Mouse (Mus musculus) lung, embryonic 15.5 days (tissue): ENCODE results near the gene Polr3h. TPM values are rescaled to one million over a fixed set of nuclear protein-coding genes. Genes with fewer than 3 reads are reported as not detected.
"Not testable (repeated sequence)": the region's sequence is repeated elsewhere in the genome, so short reads cannot be mapped to it uniquely, and the experiment has no call there.

Experiments
- ATAC-seq: fragments of 200-750 bp; cut with Nextera tagmentation; 2 replicates; pipeline ENCODE4 v1.8.0; 2017; ENCODE audit warnings: moderate number of reproducible peaks, borderline replicate concordance; ENCODE audit not compliant: low FRiP score, low TSS enrichment; ENCODE audit errors: extremely low read depth
- H3K27ac ChIP-seq: fragments of 300-500 bp; sonication (generic); 2 replicates; pipeline ENCODE4 v1.5.1; 2015; ENCODE audit warnings: moderate library complexity, mild to moderate bottlenecking, inconsistent platforms
- H3K27me3 ChIP-seq: fragments of 300-500 bp; sonication (generic); 2 replicates; pipeline ENCODE4 v1.6.1; 2015; ENCODE audit warnings: inconsistent platforms
- H3K36me3 ChIP-seq: fragments of 300-500 bp; sonication (generic); 2 replicates; pipeline ENCODE4 v1.6.1; 2015; ENCODE audit warnings: inconsistent platforms
- H3K4me1 ChIP-seq: fragments of 300-500 bp; sonication (generic); 2 replicates; pipeline ENCODE4 v1.6.1; 2015; ENCODE audit warnings: inconsistent platforms
- H3K4me2 ChIP-seq: fragments of 300-500 bp; sonication (generic); 2 replicates; pipeline ENCODE4 v1.6.1; 2015; ENCODE audit warnings: inconsistent platforms, mild to moderate bottlenecking, moderate library complexity
- H3K4me3 ChIP-seq: fragments of 300-500 bp; sonication (generic); 2 replicates; pipeline ENCODE4 v1.5.1; 2015; ENCODE audit warnings: mild to moderate bottlenecking, inconsistent platforms
- H3K9ac ChIP-seq: fragments of 300-500 bp; sonication (generic); 2 replicates; pipeline ENCODE4 v1.6.1; 2015; ENCODE audit warnings: inconsistent platforms
- H3K9me3 ChIP-seq: fragments of 300-500 bp; sonication (generic); 2 replicates; pipeline ENCODE4 v1.6.1; 2016; ENCODE audit warnings: inconsistent platforms
- WGBS: fragments of 180-500 bp; shearing (Covaris S2); methylation state at CpG from one replicate; pipeline ENCODE4 v1.1.7; 2015; 5-methylcytosine and 5-hydroxymethylcytosine counted together
- polyA plus RNA-seq: library from polyadenylated mRNA; unstranded; fragments of >200 nt; fragmentation: Nextera tagmentation; extraction: Ambion mirVana; gene quantifications from 2 replicates; pipeline ENCODE4 v1.2.1, GENCODE M21; 2015

The Polr3h gene
- polyA plus RNA-seq = 76.3 and 80.1 TPM in 2 replicates

- Histone ChIP-seq H3K27me3 (no peaks in the 10 kb centered on the region), H3K4me1 (peaks cover 25% of the 10 kb centered on the region), H3K36me3 (peaks cover 7% of the 10 kb centered on the region; the same call in 1 of the 2 replicates), H3K4me3 (peak within 1 kb of the TSS; percentile 79), H3K27ac (peak within 1 kb of the TSS; percentile 43), H3K4me2 (peak within 1 kb of the TSS; percentile 95), H3K9me3 (no peaks in the 10 kb centered on the region), H3K9ac (peak within 1 kb of the TSS; percentile 70)
- WGBS = under 1% methylated on average over 54 of the region's 54 CpGs
- ATAC-seq = peak; percentile 96
Observed at GRCm38 (mm10) chr15:81925760-81926445, at the start of gene Polr3h. Gene Polr3h, minus strand, starts transcription at chr15:81926240.

- H3K4me2 ChIP-seq, H3K4me3 ChIP-seq, ATAC-seq, H3K9me3 ChIP-seq, H3K36me3 ChIP-seq, H3K27ac ChIP-seq, H3K4me1 ChIP-seq, H3K9ac ChIP-seq, H3K27me3 ChIP-seq: not testable (repeated sequence)
- WGBS = 85% methylated on average over 8 of the region's 8 CpGs
Observed at GRCm38 (mm10) chr15:81975156-81975555, 49.1 kb upstream of the Polr3h start.

- H3K27ac ChIP-seq, H3K4me1 ChIP-seq, H3K9ac ChIP-seq, H3K4me2 ChIP-seq, H3K36me3 ChIP-seq, H3K27me3 ChIP-seq, H3K9me3 ChIP-seq, ATAC-seq, H3K4me3 ChIP-seq: not testable (repeated sequence)
- 92% methylated on average over 4 of the region's 4 CpGs for WGBS
Observed at GRCm38 (mm10) chr15:81970498-81970897, 44.5 kb upstream of the Polr3h start.

GRCm38 (mm10) chr15:81969635-81970034, 43.6 kb upstream of the Polr3h start:
- H3K36me3 ChIP-seq, H3K4me2 ChIP-seq, H3K27ac ChIP-seq, H3K9me3 ChIP-seq, ATAC-seq, H3K27me3 ChIP-seq, H3K9ac ChIP-seq, H3K4me3 ChIP-seq, H3K4me1 ChIP-seq: not testable (repeated sequence)
- WGBS = 75% methylated on average over 6 of the region's 6 CpGs

- Histone ChIP-seq H3K9ac (no peak overlapping the region), H3K27ac (no peak overlapping the region), H3K4me3 (no peak overlapping the region), H3K4me1 (no peaks in the 10 kb centered on the region), H3K9me3 (peaks cover 3% of the 10 kb centered on the region; the same call in 1 of the 2 replicates), H3K36me3 (no peaks in the 10 kb centered on the region), H3K4me2 (no peak overlapping the region), H3K27me3 (no peaks in the 10 kb centered on the region)
- ATAC-seq = no peak
- WGBS = 51% methylated on average over 7 of the region's 7 CpGs
Observed at GRCm38 (mm10) chr15:81969173-81969572, 43.1 kb upstream of the Polr3h start.

GRCm38 (mm10) chr15:81968447-81968846, 42.4 kb upstream of the Polr3h start:
- no peak overlapping the region for H3K9ac ChIP-seq
- H3K4me2 ChIP-seq = no peak overlapping the region
- no peak overlapping the region for H3K4me3 ChIP-seq
- ATAC-seq = no peak
- WGBS = 33% methylated on average over 2 of the region's 2 CpGs
- H3K36me3 ChIP-seq = no peaks in the 10 kb centered on the region
- peaks cover 3% of the 10 kb centered on the region; the same call in 1 of the 2 replicates for H3K9me3 ChIP-seq
- no peaks in the 10 kb centered on the region for H3K4me1 ChIP-seq
- H3K27ac ChIP-seq = no peak overlapping the region
- H3K27me3 ChIP-seq = no peaks in the 10 kb centered on the region

- H3K4me2 ChIP-seq = no peak overlapping the region
- no peaks in the 10 kb centered on the region for H3K4me1 ChIP-seq
- H3K27ac ChIP-seq = no peak overlapping the region
- no peak overlapping the region for H3K9ac ChIP-seq
- ATAC-seq = no peak
- no peaks in the 10 kb centered on the region for H3K9me3 ChIP-seq
- no peak overlapping the region for H3K4me3 ChIP-seq
- 88% methylated on average over 5 of the region's 5 CpGs for WGBS
- no peaks in the 10 kb centered on the region for H3K36me3 ChIP-seq
- no peaks in the 10 kb centered on the region for H3K27me3 ChIP-seq
Observed at GRCm38 (mm10) chr15:81967821-81968220, 41.8 kb upstream of the Polr3h start.

GRCm38 (mm10) chr15:81966062-81966829, 40.2 kb upstream of the Polr3h start:
- H3K27ac ChIP-seq = no peak overlapping the region
- no peak overlapping the region for H3K9ac ChIP-seq
- no peaks in the 10 kb centered on the region for H3K36me3 ChIP-seq
- H3K27me3 ChIP-seq = no peaks in the 10 kb centered on the region
- H3K4me2 ChIP-seq = no peak overlapping the region
- ATAC-seq = no peak
- 54% methylated on average over 12 of the region's 14 CpGs for WGBS
- no peak overlapping the region for H3K4me3 ChIP-seq
- H3K4me1 ChIP-seq = no peaks in the 10 kb centered on the region
- H3K9me3 ChIP-seq = no peaks in the 10 kb centered on the region

- H3K36me3 ChIP-seq = no peaks in the 10 kb centered on the region
- H3K4me3 ChIP-seq = no peak overlapping the region
- H3K4me1 ChIP-seq = 0 out of 2 replicates have a peak, but pooled peaks cover 4% of the 10 kb centered on the region
- H3K27ac ChIP-seq = no peak overlapping the region
- no peak overlapping the region for H3K4me2 ChIP-seq
- 58% methylated on average over 4 of the region's 4 CpGs for WGBS
- H3K9me3 ChIP-seq = no peaks in the 10 kb centered on the region
- no peak overlapping the region for H3K9ac ChIP-seq
- no peak for ATAC-seq
- H3K27me3 ChIP-seq = no peaks in the 10 kb centered on the region
Observed at GRCm38 (mm10) chr15:81964980-81965545, 39.0 kb upstream of the Polr3h start.

- Histone ChIP-seq H3K9ac (no peak overlapping the region), H3K9me3 (no peaks in the 10 kb centered on the region), H3K4me2 (no peak overlapping the region), H3K4me3 (no peak overlapping the region), H3K4me1 (0 out of 2 replicates have a peak, but pooled peaks cover 4% of the 10 kb centered on the region), H3K36me3 (no peaks in the 10 kb centered on the region), H3K27ac (no peak overlapping the region), H3K27me3 (no peaks in the 10 kb centered on the region)
- 11% methylated on average over 1 of the region's 1 CpGs for WGBS
- no peak for ATAC-seq
Observed at GRCm38 (mm10) chr15:81964262-81964661, 38.2 kb upstream of the Polr3h start.

- Histone ChIP-seq H3K36me3 (no peaks in the 10 kb centered on the region), H3K27ac (no peak overlapping the region), H3K9ac (peak overlapping the region; percentile 19; the same call in 1 of the 2 replicates), H3K4me1 (0 out of 2 replicates have a peak, but pooled peaks cover 4% of the 10 kb centered on the region), H3K4me3 (peak overlapping the region; percentile 70), H3K9me3 (no peaks in the 10 kb centered on the region), H3K27me3 (no peaks in the 10 kb centered on the region), H3K4me2 (peak overlapping the region; percentile 100)
- ATAC-seq = no peak
- WGBS = 0% methylated on average over 7 of the region's 8 CpGs
Observed at GRCm38 (mm10) chr15:81961078-81961451, 35.0 kb upstream of the Polr3h start.
